Mouse (Mus musculus) layer of hippocampus, postnatal 14 days (tissue): ENCODE measurements at regions not wholly inside any gene's neighbourhood (a gene's known extent, or its start where the extent isn't known, plus 50 kb on each side); places are given as distances from the start of the nearest gene placed in this dataset.

ENCODE experiments used
- DNase-seq, 2 experiments: peaks; one replicate each; pipeline ENCODE4 v3.0.0; 2021 to 2022; ENCODE audit warnings: low spot score in 2 of 2, mixed read lengths in 1 of 2
- microRNA-seq, 2 experiments: library from miRNA; unstranded; fragments of <30 nt; microRNA quantifications; one replicate each; pipeline ENCODE4 v1.2.0; 2021

DNA sequence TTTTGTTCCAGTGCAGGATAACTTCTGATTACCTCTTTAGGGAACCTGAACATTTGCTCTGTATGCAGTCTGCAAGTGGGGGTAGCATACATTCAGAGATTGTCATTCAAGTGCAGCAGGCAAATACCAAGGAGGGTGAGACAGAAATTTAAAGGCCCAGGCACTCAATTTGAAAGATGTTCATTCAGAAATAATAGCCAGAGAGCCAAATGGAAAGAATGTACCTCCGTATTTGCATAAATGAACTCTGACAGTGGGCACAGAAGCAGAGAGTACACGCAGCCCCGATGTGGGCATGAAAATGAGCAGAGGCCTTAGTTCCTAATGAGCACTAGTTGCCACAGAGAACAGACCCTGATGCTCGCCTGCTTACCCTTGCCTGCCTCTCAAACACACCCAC is 958.8 kb upstream of the Flrt2 start:
- no peak for DNase-seq

GRCm38 (mm10) chr12:94737263-94737662 is 954.8 kb upstream of the Flrt2 start:
- no peak for DNase-seq

DNA sequence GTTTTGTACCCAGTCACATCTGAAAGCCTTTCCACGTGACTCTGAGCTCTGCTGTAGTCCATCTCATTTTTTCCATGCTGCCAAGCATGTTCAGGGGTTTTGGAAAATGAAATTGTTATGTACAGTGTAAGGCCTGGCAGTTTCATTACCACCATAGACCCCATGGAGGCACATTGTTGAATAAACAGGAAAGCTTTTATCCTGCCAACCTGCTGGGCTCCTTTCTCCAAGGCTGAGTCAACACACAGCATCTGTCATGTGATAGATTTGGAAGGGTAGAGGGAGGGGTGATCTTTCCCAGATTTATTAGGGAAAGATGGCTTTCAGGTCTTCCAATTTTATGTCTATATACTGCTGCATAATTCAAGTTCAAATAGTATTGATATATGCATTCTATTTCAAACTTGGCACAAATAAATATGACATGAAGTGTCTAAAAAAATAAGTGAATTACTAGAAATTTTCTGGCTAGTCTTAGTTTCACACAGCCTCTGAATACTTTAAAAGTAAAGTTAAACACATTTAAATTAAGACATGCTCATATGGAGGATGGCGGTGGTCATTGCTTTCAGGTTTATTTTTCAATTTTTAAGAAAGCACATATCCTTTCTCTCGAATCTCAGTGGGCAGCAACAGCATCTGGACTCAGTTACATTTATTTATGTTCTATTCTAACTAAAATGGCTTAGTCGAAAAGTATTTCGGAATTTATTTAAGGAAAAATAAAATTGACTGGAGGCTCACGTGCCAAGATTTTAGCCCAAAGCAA is 942.1 kb upstream of the Flrt2 start:
- peak in 1 of 2 experiments; percentile 42 for DNase-seq

- DNase-seq = peak in 1 of 2 experiments; percentile 5
Observed at GRCm38 (mm10) chr12:94755754-94756153, 936.3 kb upstream of the Flrt2 start.

DNA sequence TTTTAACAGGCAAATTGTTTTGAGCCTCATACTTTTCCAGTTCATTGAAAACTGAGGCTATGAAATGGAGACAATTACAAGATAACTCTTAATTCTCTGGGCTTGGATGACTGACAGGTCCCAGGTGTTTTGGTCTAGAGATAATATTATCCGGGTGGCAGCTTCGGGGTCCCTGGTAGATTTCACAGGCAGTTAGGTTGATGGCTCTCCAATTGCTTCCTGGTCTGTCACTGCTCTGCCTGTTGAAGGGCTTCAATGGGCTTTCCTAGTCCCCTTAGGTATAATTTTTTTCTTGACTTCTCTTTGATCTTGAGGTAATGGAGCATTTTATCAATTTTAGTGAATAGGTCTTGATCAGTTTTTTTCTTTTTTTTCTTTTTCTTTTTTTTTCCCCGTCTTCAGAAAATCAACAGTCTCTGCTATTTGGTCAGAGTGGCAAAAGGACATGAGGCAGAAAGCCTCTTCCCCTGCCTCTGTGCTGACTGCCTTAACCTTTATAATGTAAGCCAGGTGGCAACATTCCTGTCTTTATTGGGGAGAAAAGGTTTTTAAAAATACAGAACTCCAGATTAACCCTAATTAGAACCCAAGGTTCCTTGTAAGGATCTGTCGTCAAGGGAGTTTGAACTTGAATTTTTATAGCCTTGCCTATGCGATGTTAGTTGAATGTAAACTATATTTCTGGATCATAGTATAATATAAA is 896.0 kb upstream of the Flrt2 start:
- no peak for DNase-seq

- DNase-seq = no peak
Observed at GRCm38 (mm10) chr12:94804692-94805091, 887.3 kb upstream of the Flrt2 start.

GRCm38 (mm10) chr12:94831400-94831799 is 860.6 kb upstream of the Flrt2 start:
- no peak for DNase-seq

GRCm38 (mm10) chr12:94862720-94863119 is 829.3 kb upstream of the Flrt2 start:
- no peak for DNase-seq

- no peak for DNase-seq
Observed at GRCm38 (mm10) chr12:94910816-94911215, 781.2 kb upstream of the Flrt2 start.

GRCm38 (mm10) chr12:94943067-94943466 is 749.0 kb upstream of the Flrt2 start:
- no peak for DNase-seq

Small RNA genes lying in the stretch of these regions (microRNA-seq; reads per million reads assigned to microRNA genes)
- gene Mir8099-2 = 0 reads per million in 2 experiments
